Mouse (Mus musculus): ENCODE data around the gene Pcf11.

The Pcf11 gene

DNA sequence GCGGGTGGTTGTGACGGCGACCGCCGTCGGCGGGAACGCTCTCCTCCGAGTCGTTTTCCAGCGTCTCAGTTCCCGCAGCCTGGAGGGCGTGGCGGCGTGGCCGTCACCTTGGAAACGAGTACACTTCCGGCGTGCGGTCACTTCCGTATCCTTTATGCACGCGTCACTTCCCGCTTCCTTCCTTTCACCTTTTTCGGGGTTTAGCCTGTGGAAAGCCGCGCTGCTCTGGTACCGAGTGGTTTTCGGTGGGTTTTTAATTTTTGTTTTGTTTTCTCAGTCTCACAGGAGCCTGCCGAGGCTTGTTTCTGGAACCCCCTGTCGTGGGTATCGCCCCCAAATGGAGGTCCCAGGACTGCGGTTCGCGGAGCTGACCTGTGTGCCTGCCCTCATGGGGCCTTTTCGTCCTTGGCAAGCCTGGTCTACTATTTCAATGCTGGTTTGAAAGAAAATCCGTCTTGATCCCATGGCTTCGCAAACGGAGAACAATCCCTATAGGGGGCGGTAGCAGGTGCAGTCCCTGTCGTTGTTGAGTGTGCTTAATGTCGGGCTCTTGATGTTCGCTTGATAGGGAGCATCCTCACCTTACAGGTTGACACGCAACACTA is 32.6 kb downstream of the Pcf11 start, which contains the start of gene Ankrd42:
TSS of gene Ankrd42 (minus strand) at position 122 of the 605 bp plus-strand sequence.
- DNase-seq (ENCODE audit: low read depth) = peak; percentile 87

DNA sequence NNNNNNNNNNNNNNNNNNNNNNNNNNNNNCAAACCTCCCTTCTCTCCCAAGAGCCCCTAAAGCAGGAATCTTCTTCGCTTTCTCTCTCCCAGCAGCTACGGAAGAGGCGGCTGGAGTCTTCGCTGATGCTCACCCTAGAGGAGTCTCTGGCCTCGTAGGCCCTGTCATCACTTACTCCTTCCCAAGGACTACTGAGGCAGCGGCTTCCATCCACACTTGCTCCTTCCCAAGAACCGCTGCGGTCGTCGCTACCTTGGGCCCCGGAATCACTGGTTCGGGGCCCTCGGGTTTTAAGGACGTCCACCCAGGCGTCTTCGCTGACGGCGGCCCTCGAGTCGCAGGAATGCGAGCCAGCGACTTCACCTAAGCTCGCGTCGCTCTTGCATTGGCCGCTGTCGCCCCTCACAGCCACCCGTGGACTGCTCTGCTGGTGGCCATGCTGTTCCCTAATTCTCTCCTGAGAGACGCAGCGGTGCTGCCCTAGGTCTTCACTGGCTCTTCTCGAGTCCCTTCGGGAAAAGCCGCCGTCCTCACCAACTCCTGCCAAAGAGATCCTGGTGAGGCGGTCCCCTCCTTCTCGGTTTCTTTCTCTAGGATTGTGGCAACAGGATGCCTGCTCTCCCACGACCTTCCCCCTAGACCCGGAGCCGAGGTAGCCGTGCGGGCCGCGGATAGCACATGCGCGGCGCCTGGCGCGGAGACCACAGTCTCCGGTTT is 33.3 kb downstream of the Pcf11 start:
- DNase-seq (ENCODE audit: low read depth) = no peak

DNA sequence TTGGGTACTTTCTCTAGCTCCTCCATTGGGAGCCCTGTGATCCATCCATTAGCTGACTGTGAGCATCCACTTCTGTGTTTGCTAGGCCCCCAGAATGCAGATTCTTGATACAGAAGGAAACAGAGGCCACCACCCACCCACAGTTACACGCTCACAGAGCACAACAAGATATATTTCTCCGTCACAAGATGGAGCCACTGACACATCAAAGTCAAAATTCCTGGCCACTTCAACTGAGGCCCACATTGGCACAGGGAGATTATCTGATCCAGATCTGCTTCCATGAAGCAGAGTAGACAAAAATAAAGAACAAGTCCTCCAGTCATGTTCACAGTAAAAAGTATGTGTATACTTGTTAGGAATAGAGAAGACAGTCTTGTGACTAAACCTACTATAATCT is 39.6 kb downstream of the Pcf11 start:
- DNase-seq (ENCODE audit: low read depth) = peak; percentile 62

- DNase-seq (ENCODE audit: low read depth) = no peak
Observed at GRCm38 (mm10) chr7:92624488-92624887, 45.2 kb downstream of the Pcf11 start.

- DNase-seq (ENCODE audit: low read depth) = no peak
Observed at GRCm38 (mm10) chr7:92610830-92611229, 58.9 kb downstream of the Pcf11 start.

DNA sequence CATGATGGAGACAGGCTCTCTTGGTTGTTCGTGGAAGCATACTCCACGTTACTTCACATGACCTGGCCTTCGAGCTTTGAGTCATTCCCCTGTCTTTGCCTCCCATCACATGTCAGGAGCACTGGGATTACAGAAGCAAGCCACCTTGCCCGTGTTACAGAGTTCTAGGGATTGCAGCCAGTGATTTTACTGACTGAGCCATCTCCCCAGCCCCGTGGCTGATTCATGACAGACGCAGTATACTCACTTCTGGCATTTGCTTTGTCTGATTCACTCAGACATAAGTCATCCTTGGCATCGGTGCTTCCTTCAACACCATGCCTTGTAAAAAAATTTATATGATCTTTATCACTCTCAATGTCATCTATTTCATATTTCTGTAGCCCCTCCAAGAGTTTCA is 64.8 kb downstream of the Pcf11 start:
- no peak for DNase-seq (ENCODE audit: low read depth)

All from 416B (cell line).